Mouse (Mus musculus) left cerebral cortex, adult 2 months (tissue): ENCODE data around the gene Chst11. TPM values are rescaled to one million over a fixed set of nuclear protein-coding genes. Genes with fewer than 3 reads are reported as not detected.
A peak's percentile ranks its signal among the peaks of the same experiment; 100 is the strongest.

ENCODE experiments used
- DNase-seq, 2 experiments: peaks; one replicate each; pipeline ENCODE4 v3.0.0; 2021 to 2022; ENCODE audit warnings: low spot score in 2 of 2, mixed read lengths in 1 of 2; ENCODE audit errors: extremely low spot score in 1 of 2
- H3K27ac ChIP-seq: fragments of 200-600 bp; 2 replicates; pipeline ENCODE4 v1.8.1; 2022
- H3K4me3 ChIP-seq: fragments of 200-600 bp; 2 replicates; pipeline ENCODE4 v1.8.1; 2022
- CTCF ChIP-seq: fragments of 200-600 bp; IDR thresholded peaks from 2 replicates; pipeline ENCODE4 v1.8.1; 2022; ENCODE audit warnings: antibody characterized with exemption, mild to moderate bottlenecking, moderate library complexity
- intact Hi-C: fragments of 180-260 bp; cut with DNase I; formaldehyde crosslinking; loops from one replicate; pipeline ENCODE4 v1.15.1; 2025
- total RNA-seq, 2 experiments: library from RNA; stranded (reverse); gene quantifications; 2 replicates each; pipeline ENCODE4 v1.2.3; 2021

Chst11 gene
- total RNA-seq, 2 experiments from 2014 or later: 31.1 to 35.0 TPM

DNA sequence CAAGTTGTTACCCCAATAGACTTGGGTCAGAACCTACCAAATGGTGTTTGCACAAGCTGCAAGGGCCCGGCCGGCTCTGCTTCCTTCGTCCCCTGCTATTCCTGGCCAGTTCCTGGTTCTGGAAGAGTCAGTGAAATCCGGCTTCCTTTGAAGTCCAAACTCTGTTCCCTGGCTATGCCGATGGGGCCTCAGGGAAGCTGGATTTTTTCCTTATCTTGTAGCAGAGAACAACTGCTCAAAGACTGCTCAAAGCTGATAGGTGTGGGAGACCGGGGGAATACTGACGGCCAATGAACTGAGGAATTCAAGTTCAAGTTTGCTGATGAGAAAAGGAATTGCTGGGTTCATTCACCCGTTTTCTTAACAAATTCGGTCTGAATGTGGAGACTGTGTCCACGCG lies 13.7 kb upstream of the Chst11 start:
- no peak overlapping the region for H3K4me3 ChIP-seq
- TF ChIP-seq CTCF: no peak
- intact Hi-C loops: no loop called here

DNA sequence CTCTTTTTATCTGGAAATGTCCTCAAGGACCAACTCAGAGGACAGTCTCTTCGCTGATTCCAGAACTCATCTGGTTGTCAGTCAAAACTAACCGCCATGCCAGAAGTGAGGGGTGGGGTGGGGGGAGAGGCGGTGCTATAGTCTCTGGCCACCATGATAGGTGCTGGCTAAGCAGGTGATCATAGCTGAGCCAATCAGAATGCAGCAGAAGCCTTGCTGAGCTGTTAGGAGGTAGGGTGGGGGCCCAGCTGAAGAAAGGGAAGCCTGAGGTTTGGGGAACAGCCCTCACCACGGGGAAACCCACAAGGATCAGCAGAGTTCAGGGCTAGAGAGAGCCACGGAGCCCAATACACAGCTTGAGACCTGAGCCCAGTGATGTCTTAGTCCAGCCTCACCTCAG lies 11.1 kb upstream of the Chst11 start:
- no peak for DNase-seq
- no peak for TF ChIP-seq CTCF

More for the DNA sequence above, 13.7 kb upstream of the Chst11 start:
- no peak for DNase-seq
- no peak overlapping the region for H3K27ac ChIP-seq

DNA sequence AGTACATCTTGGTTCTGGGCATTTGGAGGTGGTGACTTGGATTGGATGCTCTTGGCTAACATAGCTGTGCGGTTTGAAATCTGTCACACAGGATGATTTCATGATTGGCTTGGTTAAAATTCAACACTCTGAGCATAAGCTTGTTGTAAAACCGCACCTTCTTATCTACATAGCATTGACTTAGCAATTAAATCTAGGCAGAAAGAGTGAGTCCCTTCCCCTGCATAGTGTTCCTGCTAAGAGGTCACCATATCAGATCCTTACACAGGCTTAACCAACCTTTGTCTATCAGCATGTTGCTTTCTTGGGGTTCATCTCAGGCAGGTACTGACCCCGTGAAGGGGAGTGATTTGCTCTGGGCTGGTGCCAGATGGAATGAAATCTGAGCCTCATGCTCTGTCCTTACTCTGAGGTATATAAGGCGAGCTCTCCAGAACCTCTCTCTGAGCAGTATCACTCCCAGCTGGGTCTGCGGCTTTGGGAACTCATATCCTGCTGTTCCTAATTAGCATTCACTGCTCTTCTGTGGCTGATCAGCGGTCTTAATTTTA lies 10.6 kb upstream of the Chst11 start:
- no peak overlapping the region for H3K27ac ChIP-seq
- no peak for DNase-seq
- H3K4me3 ChIP-seq: no peak overlapping the region
- TF ChIP-seq CTCF: no peak
- intact Hi-C loops: no loop called here

More for the DNA sequence above, 11.1 kb upstream of the Chst11 start:
- Histone ChIP-seq H3K27ac (no peak overlapping the region), H3K4me3 (no peak overlapping the region)
- intact Hi-C loops: no loop called here

DNA sequence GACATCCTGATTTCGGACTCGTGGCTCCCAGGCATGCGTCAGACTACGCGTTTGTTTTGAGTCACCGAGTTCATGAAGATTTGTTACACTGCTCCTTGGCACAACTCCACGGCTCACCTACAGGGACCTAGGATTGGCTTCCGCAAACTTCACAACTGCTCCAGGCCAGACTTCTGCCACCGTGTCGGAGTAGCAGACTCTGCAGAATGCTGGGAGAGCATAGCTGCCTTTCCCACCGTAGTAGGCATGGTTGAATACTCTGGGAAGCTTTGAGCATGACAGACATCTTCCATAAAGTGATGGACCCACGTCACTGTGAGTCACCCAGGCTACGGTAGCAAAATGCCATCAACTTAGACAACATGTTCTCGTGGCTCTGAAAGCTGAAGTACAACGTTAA lies 9.5 kb upstream of the Chst11 start:
- intact Hi-C loops: no loop called here
- no peak for DNase-seq
- TF ChIP-seq CTCF: no peak
- Histone ChIP-seq H3K27ac (no peak overlapping the region), H3K4me3 (no peak overlapping the region)

DNA sequence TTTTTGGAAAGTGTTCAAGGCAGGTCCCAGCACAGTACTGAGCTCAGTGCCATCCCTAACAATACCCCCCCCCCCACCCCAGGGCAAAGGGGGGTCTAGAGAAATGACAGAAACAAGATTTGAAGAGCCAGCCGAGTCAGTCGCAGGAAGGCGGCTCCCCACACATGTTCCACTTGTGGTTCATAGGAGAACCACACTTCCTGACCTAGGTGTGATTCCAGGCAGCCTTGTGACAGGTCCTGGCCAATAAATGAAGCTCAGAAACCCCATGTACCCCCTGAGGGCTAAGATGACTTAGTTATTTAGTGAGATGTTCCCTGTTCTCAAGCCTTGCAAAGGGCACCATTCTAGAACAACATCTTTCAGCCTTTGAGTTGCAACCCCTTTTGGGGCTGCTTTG lies 3.0 kb upstream of the Chst11 start:
- Histone ChIP-seq H3K4me3 (no peak overlapping the region), H3K27ac (no peak overlapping the region)
- intact Hi-C loops: loop anchor here (1.0 kb wide), 1 partner anchor 59 kb away; no protein-coding TSS in a partner anchor
- no peak for TF ChIP-seq CTCF
- no peak for DNase-seq

DNA sequence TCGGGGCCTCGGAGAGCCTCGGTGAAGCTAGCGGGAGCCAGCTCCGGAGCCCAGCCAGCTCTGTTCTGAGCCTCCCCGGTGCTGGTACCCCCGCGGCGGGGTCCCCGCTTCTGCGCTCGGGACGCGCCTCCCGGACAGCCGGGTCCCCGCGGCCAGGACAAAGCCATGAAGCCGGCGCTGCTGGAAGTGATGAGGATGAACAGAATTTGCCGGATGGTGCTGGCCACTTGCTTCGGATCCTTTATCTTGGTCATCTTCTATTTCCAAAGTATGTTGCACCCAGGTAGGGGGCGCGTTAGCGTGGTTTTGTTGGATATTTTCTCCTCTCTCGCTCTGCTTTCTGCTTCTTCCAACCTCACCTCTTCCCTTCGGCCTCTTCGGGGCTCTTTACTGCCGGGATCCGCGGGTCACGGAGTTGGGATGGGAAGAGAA lies 418 bp downstream of the Chst11 start:
- Histone ChIP-seq H3K4me3 (peak overlapping the region; percentile 95), H3K27ac (peak overlapping the region; percentile 89)
- intact Hi-C loops: loop anchor here (2.0 to 5.0 kb wide), 6 partner anchors 52 to 212 kb away; no protein-coding TSS in a partner anchor
- peak; percentile 45 for TF ChIP-seq CTCF
- DNase-seq: peak; percentile 60 to 61

DNA sequence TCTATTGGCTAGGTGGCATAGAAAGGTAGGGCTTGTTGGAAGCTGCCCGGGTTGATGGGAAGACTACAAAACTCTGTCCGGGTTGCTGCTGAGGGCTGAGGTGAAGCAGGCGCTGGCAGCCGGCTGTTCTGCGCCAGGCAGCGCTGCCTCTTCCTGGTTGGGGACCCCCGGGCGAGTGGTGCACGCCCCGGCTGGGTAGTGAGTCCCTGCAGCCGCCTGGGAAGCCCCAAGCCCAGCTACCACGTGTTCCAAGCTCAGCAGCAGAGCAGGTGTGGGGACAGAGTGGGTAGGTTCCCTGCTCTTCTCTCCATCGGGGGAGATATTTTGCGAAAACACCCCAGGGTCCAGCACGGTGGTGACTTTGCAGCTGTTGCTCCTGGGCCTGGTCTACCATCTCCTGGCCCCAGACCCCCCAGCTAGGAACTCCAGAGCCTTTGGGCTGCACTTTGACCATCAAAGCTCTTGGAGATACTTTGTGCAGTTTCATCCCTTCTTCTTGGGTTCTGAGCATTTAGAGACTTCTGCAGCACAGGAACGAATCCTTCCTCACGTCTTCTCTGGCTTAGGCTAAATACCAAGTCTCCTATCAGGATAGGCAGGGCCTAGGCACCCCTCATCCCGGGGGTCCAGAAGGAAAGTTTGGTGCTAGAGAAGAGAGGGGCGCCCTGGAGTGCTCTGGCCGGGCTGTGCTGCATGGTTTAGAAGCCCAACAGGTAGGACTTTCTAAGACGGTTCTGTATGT lies 1.1 kb downstream of the Chst11 start:
- Histone ChIP-seq H3K27ac (peak overlapping the region; percentile 89), H3K4me3 (peak overlapping the region; percentile 95)
- TF ChIP-seq CTCF: no peak
- intact Hi-C loops: loop anchor here (2.0 to 5.0 kb wide), 5 partner anchors 51 to 211 kb away; no protein-coding TSS in a partner anchor
- peak in 1 of 2 experiments; percentile 14 for DNase-seq

DNA sequence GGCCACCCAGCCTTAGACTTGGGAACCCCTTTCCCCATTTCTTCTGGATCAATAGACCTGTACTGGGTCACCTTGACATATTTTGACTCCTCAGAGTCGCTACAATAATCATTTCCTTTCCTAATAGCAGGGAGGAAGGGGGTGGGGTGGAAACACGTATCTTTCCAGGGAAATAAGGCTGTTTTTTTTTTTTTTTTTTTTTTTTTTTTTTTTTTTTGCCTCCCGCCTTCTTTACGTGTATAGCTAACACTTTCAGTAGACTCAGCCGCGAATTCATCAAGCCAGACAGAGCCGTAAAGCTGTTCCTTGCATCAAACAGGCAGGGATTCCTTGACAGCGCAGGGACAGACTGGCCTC lies 1.7 kb downstream of the Chst11 start:
- DNase-seq: no peak
- intact Hi-C loops: loop anchor here (2.0 to 5.0 kb wide), 5 partner anchors 50 to 210 kb away; no protein-coding TSS in a partner anchor
- peak overlapping the region; percentile 38; the same call in 1 of the 2 replicates for H3K27ac ChIP-seq
- TF ChIP-seq CTCF: no peak
- H3K4me3 ChIP-seq: peak overlapping the region; percentile 95

DNA sequence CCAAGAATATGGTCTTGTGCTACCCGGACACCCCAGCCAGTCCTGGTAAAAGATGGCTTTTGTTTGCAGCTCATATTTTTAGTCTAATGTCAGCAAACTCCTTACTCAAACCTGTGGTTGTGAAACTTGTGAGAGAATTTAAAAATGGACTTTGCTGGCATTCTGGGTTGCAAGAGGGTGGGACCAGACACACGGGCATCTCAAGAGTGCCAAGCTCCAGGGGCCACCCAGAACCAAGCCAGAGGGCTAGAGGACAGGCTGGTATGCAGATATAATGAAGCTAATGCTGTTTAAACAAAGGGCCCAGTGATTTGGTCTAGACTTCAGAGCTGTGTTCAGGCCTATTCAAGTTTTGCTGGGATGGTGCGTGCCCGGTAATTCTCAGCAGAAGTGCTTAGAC lies 2.1 kb downstream of the Chst11 start:
- TF ChIP-seq CTCF: no peak
- H3K4me3 ChIP-seq: peak overlapping the region; percentile 95
- H3K27ac ChIP-seq: peak overlapping the region; percentile 21; the same call in 1 of the 2 replicates
- no peak for DNase-seq
- intact Hi-C loops: loop anchor here (2.0 to 5.0 kb wide), 5 partner anchors 50 to 210 kb away; no protein-coding TSS in a partner anchor

DNA sequence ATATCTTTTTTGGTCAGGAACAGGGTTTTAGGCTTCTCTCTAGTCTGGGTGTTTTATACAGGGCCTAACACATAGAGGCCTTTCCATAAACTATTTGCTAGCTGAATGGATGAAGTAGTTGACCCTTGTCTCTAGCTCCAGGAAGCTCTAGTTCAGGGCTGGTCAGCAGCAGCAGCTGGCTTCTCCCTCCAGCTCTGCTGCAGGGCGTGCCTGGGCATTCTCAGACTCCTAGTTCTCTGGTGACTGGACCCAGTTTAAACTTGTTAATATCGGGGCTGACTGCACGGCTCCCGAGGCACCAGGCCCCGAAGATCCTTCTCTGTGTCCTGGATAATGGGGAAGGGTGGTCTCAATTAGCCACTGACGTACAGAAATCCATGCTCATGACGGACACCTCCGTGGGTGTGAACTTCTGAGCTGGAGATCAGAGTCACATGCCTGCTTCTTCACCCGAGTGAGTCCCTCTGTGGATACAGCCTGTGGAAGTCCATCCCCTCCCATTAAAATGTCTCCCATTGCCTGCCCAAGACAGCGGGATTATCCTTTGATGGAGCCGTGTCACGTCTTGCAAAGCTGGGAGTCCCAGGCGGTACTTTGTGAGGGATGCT lies 4.2 kb downstream of the Chst11 start:
- Histone ChIP-seq H3K4me3 (no peak overlapping the region), H3K27ac (no peak overlapping the region)
- no peak for DNase-seq
- intact Hi-C loops: loop anchor here (5.0 kb wide), 4 partner anchors 48 to 208 kb away; no protein-coding TSS in a partner anchor
- no peak for TF ChIP-seq CTCF

DNA sequence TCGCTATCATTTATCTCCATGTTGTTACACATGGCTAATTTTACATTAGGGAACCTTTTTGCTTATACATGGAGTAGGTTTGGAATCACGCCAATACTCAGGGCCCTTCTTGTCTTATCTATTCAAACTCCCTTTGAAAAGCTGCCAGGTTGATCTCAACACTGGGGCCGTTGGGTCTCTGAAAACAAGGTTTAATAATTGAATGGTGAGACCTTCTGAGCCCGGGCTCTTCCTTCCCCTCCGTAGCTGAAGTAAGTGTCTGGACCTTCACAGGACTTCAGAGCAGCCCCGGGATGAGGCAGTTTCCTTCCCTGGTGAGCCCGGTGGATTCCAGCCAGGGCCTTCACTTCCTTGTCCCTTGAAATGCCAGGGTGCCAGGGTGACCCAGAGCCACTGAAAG lies 5.6 kb downstream of the Chst11 start:
- intact Hi-C loops: no loop called here
- no peak for TF ChIP-seq CTCF
- H3K27ac ChIP-seq: no peak overlapping the region
- DNase-seq: no peak
- no peak overlapping the region for H3K4me3 ChIP-seq

DNA sequence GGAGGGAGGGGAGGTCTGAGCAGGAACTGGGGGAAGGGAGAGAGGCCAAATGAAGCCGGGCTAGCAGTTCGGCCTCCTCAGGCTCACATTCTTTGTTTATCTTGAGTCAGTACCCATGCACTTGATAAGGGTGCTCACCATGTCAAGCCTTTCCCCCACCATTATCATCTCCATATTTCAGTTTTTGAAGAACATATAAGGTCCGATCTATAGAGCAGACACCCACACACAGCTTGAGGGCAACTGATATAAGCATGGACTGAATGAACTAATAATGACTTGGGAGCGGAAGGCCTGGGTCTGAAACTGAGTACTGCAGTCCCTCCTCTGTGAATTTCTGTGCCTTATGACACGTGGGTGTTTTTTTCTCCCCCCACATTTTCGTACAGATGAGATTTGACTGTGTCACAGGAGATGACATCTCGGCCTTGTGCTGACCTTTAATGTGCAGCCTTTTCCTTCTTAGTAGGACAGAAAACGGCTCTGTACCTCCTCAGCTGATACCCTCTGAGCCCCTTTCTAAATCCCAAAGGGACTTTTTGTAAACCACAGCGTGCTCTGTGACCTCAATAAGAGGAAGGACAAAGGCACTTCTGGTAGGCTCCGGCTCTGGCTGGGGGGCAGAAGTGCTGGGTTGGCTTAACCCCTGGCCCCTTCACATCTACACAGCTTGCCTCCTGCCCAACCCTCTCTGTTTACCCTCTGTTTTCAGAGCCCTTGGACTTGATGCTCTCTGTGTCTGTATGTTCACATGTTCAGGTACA lies 6.6 kb downstream of the Chst11 start:
- Histone ChIP-seq H3K4me3 (no peak overlapping the region), H3K27ac (no peak overlapping the region)
- intact Hi-C loops: no loop called here
- DNase-seq: no peak
- TF ChIP-seq CTCF: no peak
